Mouse (Mus musculus) right cerebral cortex, adult 18-20 months (tissue): Measurements from ENCODE around the gene Rab17.

Experiments used
- DNase-seq: peaks from one replicate; pipeline ENCODE4 v3.0.0; 2022; ENCODE audit warnings: mixed read lengths

Gene Rab17

DNA sequence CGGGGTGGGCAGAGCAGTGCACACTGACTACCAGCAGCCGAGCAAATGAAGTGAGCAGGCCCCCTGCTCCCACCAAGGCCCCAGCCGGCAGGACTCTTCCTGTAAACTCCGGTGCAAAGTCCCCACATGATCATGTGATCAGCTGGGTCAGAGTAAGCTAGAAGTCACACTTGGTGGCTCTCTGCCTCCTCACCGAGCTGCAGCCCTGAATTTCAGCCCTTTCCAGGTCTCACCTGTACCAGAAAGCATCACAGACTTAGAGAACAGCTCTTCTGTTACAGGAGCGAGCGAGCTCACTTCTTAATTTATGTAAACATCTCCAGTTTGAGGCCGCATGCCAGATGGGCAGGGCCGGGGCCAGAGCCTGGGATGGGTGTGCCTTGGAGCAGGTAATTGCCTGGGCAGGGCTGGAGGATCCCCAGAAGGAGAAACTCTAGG lies at the start of gene Rab17:
Rab17 (minus strand) TSS at position 315 of the 438 bp plus-strand sequence.
- no peak for DNase-seq

- peak; percentile 26 for DNase-seq
Measured at GRCm38 (mm10) chr1:91017111-91017758, 47.8 kb upstream of the Rab17 start.

DNA sequence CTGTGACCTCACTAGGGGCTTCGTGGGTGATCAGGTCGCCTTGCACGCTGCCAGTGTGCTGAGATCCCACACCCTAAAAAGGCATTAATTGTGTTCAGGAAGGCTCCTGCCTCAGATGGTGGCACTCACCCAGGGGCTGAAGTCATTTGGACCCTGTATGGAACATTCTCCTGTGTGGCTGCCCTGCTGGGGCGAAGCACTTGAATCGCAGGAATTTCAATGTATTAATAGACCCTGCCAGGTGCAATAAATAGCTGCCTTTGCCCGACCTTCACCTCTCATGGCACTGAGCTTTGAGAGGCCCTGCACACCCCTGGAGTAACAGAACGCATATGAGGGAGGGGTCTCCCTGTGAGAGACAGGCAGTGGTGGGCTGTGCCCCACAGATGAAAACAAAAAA lies 46.1 kb upstream of the Rab17 start:
- DNase-seq, result no peak

- DNase-seq, result no peak
Measured at GRCm38 (mm10) chr1:91013803-91014202, 44.3 kb upstream of the Rab17 start.

DNA sequence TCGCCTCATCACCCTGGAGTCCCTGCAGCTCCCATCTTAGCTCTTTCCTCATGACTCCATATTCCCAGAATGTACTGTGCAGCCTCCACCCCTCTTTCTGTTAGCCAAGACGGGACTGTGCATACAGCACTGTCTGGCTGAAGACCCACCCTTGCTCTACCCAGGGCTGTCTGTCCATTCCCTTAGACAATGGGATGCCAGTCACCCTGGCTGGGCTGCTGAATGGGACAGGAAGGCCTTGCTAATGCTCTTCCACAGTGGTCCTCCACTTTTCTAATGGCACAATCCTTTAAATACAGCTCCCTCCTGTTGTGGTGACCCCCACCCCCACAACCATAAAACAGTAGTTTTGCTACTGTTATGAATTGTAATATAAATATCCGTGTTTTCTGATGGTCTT lies 41.9 kb upstream of the Rab17 start:
- DNase-seq, result no peak

DNA sequence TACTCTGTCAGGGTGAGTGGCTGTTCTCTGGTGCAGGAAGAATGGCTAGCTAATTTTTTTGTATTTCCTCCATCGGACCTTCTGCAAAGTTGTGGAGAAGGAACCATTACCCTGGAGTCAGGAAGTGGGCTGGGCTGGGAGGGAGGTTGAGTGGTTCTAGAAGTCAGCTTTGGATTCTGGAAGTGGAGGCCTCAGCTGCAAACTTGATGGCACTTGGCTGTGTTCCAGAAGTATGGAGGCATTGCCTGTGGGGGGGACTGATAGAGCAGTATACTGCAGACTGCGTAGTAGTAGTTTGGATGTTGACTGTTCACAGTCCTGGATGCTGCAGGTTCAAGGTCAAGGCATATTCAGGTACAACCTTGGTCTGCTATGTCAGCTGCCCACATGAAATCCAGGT lies 41.3 kb upstream of the Rab17 start:
- no peak for DNase-seq

- DNase-seq, result no peak
Measured at GRCm38 (mm10) chr1:91010216-91010615, 40.8 kb upstream of the Rab17 start.

- DNase-seq, result no peak
Measured at GRCm38 (mm10) chr1:91009266-91009665, 39.8 kb upstream of the Rab17 start.

- DNase-seq, result no peak
Measured at GRCm38 (mm10) chr1:91008746-91009145, 39.3 kb upstream of the Rab17 start.

- DNase-seq, result no peak
Measured at GRCm38 (mm10) chr1:91008147-91008682, 38.8 kb upstream of the Rab17 start.

DNA sequence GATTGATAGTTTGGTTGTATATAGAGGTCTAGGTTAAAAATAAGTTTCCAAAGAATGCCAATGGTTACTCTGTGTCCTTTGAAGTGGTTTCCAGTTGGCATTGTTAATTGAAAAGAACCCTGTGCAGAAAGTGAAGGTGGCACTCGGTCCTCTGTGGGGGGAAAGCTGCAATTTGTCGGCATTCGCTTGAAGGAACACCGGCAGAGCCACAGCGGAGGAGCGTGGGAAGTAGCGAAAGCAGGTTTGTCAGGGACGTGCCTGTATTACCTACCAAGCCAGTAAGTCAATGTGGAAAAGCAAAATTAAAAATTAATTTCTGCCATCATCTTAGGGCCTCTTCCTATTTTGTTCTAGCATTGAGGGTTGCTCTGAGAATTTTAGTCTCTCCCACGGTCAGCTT lies 37.2 kb upstream of the Rab17 start:
- DNase-seq, result no peak

DNA sequence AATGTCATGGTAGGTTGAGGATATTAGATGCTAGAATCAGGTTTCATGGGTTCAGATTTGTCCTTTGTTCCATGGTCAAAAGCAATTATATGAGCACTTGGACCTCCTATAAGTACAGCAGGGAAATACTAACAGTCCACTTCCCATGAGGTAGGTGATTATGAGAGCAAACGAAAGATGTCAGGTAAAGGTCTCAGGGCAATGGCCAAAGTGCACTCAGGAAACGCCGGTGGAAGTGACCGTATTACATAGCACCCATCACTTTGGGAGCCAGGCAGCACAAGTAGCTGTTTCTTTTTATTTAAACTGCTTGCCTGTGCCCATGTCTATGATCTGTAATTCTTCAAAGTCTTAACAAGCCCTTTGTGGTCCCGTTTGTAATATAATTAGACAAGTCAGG lies 36.6 kb upstream of the Rab17 start:
- DNase-seq, result no peak

DNA sequence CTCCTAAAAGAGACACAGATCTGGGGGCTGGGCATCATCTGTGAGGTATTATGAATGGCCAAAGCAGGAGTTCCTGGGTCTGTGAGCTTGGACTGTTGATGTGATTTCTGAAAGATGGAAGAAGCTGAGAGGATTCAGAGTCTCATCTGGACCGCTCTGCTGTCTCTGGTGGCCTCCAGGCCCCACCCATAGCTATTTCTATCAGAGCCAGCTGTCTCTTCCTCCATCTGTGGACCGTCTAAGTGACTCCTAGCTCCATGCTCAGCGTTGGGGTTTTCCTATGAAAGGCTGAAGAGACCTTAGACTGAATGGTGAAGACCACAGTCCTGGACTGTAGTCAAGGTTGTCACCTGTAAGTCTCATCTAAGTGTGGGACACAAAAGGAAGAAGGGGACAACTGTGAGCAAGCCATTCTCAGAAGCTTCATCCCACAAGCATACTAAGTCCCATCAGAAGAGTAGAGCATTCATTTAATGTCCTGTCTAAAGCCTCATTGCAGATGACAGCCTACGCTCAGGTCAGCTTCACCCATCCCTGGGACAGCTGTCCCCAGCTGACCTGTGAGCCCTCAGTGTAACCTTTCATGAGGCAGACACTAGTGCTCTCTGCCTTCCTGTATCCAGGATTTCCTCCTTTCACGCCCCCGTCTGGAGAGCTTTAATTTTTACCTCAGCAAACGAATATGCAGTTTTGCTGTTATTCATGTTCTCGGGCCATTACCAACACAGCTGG lies 34.2 kb upstream of the Rab17 start:
- DNase-seq, result no peak

DNA sequence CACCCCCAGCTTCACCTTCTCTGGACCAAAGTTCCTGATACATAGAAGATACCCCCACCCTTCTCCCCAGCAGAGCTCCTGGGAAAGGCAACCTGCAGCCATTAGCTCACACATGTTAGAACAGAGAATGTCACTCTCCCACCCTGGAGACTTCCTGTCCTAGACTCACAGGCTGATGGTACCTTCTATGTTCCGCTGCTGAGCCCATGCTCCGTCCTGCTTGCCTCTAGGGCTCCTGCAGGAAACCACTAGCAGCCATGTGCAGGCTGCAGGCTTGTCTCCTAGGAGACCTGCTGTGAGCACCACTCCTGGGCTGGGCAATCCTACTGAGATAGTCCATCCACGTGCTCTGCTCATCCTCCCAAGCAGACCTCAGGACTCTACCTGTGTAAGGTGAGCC lies 33.2 kb upstream of the Rab17 start:
- DNase-seq, result no peak

DNA sequence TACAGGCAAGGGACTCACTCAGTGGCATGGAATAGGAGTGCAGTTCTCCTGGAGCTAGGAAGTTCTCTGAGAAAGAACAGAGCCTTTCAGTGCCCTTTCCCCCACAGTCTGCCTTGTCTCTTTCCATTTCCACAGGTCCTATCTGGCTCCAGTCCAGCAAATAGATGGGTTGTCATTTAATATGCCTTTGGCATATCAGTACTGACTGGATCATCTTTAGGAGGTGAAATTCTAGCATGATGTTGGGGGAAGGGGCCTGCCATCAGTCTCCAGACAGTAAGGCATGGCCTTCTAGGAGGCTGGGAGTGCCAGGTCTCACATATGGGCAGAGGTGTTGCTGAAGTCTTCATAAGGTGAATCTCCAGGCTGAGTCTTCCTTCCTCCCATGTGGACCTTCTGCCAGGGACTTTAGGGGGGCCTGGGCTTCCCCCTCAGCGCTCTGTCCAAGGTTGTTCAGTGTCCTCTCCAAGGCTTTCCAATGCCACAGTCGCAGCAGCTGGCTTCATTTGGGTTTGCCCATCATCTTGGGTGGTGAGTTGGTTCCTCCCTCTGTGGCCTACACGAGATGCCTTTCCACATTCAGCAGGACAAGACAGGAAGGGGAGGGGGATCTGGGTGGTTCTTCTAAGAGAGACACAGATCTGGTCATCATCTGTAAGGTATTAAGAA lies 32.5 kb upstream of the Rab17 start:
- DNase-seq, result no peak

DNA sequence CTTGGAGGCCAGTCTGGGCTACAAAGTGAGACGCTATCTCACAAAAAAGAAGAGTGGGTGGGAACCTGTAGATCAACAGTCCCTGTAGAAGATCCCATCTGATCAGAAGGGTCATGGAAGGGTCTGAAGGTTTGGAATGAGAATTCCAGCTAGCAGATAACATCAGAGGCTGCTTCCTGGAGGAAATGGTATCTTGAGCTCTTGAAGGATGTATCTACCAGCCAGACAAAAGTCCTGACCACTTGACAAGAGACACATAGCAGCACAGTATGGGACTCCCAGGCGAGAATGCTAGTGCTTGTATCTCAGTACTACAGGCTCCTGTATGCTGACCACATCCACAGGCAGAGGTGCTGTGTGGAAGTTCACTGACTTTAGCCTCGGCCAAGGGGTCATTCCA lies 31.6 kb upstream of the Rab17 start:
- DNase-seq, result no peak

DNA sequence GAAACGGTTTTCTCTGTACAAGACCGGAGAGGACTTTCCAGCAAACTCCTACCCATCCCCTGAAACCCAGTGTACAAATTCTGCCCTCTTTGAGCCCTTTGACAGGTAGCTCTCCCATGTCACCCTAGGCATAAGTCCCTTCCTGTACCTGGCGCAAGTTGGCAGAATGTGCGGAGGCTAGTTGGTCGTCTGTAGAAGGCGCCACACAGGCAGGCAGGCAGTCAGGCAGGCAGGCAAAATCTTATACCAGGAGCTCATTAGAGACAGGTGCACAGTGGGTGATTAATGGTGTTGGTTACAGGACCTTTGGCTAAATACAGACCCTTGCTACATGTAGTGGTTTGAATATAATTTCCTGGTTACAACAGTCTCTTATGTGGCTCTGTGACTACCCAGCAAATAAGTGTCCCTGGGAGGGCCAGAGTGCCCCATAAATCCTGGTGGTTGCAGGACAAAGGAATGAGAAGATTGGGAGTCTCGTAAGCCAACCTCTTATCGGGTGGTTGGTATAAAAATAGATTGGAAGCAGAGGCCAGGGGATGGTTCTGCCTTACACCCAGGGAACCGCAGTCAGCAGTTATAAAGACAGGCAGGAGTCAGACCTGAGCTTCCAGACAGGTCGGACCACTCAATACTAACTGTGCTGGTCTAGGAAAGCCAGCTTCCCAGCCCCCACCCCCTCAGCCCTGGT lies 30.6 kb upstream of the Rab17 start:
- no peak for DNase-seq

DNA sequence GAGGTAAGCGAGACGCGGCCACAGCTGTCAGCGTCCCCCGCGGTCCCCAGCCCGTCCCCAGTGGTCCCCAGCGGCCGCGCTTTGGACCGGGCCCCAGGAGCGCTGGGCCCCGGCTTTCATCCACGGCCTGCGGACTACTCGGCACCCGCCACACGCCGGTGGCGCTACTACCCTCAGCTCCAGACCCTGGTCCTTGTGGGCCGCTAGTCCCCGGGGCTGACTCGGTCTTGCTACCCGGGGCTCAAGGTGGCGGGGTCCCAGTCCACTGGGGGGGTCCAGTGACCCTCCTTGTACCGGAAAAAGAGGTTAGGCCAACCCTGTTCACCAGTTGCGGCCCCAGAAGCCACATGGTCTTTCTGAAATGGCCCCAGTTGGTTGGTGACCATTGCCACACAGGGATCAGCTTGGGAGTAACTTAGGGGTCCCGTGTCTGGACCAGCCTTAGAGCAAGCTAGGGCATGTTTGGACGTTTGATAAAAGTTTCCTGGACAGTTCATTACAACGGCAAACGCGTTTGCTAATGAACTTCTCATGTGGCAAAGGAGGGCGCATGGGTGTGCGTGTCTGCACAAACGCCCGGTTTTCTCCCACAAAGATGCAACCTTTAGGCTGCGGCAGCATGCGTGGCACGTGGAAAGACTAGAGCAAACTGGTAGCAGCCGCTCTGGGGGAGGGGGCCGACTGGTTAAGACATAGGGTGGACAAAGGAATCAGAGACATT lies 29.6 kb upstream of the Rab17 start:
- no peak for DNase-seq

GRCm38 (mm10) chr1:90998268-90998890 lies 28.9 kb upstream of the Rab17 start, which contains the start of gene Lrrfip1:
Gene Lrrfip1 (plus strand): TSS chr1:90998737.
- peak; percentile 71 for DNase-seq

DNA sequence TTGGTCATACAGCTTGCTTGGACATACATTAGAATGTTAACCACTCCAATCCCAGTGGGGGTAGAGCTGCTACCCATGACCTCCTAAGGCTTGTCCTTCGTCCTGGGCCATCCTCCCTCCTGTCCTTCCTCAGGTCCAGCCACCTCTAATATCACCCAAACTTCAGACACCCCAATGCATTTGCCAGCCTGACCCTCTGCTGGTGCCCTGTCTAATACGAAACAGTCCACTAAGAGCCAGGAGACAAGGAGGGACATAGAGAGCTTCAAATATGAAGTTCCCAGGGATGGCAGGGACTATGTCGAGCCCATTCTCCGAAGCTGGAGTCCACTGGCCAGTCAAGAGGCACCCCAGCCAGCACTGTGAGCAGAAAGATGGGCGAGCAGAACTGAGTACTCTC lies 28.2 kb upstream of the Rab17 start:
- no peak for DNase-seq

DNA sequence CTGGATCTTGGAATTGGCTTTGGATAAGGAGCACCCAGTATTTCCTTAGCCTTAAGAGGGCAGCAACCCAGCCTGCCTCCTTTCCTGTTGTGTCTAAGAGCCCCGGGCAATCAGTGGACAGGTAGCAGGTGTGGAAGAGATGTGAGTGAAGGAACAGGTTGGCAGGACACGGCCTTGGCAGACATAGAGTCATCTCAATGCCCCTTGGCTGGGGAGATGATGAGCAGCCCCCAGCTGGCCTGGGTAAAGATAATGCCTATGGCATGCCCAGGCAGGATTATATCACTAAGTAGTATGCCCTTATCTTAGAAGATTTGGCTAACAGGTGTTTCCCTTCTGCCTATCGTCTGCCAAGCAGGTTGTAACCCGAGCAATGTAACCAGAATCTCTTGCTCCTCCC lies 27.7 kb upstream of the Rab17 start:
- no peak for DNase-seq

DNA sequence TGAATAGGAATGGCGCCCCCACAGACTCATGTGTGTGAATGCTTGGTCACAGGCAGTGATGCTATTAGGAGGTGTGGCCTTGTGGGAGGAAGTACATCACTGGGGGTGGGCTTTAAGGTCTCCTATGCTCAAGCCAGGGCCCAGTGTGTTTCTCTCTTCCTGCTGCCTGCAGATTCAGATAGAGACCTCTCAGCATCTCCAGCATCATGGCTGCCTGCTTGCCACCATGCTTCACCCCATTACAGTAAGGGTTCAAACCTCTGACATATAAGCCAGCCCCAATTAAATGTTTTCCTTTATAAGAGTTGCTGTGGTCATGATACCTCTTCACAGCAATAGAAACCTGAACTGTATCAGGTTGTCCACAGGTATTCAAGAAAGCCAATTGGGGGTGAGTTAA lies 26.5 kb upstream of the Rab17 start:
- no peak for DNase-seq
